Mouse (Mus musculus) cerebellum, postnatal 14 days (tissue): ENCODE results near the gene Rhob.

Experiments used
- DNase-seq, 2 experiments: peaks; one replicate each; pipeline ENCODE4 v3.0.0; 2021; ENCODE audit warnings: mixed read lengths in 2 of 2

Gene Rhob

GRCm38 (mm10) chr12:8504131-8504530, 4.3 kb upstream of the Rhob start:
- no peak for DNase-seq

- peak; percentile 78 to 81 for DNase-seq
These were observed 2.7 kb upstream of the Rhob start for GRCm38 (mm10) chr12:8502546-8502945.

- no peak for DNase-seq
These were observed 1.9 kb upstream of the Rhob start for GRCm38 (mm10) chr12:8501571-8502305.

- peak in 1 of 2 experiments; percentile 34 for DNase-seq
These were observed 1.1 kb upstream of the Rhob start for GRCm38 (mm10) chr12:8500597-8501570.

GRCm38 (mm10) chr12:8499001-8499870, 573 bp downstream of the Rhob start:
- peak; percentile 82 to 83 for DNase-seq

- peak; percentile 67 to 71 for DNase-seq
These were observed 1.2 kb downstream of the Rhob start for GRCm38 (mm10) chr12:8498591-8499000.

- peak; percentile 58 to 63 for DNase-seq
These were observed 1.6 kb downstream of the Rhob start for GRCm38 (mm10) chr12:8498148-8498571.

GRCm38 (mm10) chr12:8497314-8497706, 2.5 kb downstream of the Rhob start:
- no peak for DNase-seq

GRCm38 (mm10) chr12:8496679-8497313, 3.0 kb downstream of the Rhob start:
- DNase-seq, result no peak

GRCm38 (mm10) chr12:8495881-8496678, 3.7 kb downstream of the Rhob start:
- DNase-seq, result peak; percentile 37 to 42

- no peak for DNase-seq
These were observed 5.1 kb downstream of the Rhob start for GRCm38 (mm10) chr12:8494675-8495074.

- DNase-seq, result no peak
These were observed 6.4 kb downstream of the Rhob start for GRCm38 (mm10) chr12:8493386-8493785.

GRCm38 (mm10) chr12:8489098-8489497, 10.7 kb downstream of the Rhob start:
- DNase-seq, result peak in 1 of 2 experiments; percentile 45

GRCm38 (mm10) chr12:8488652-8488980, 11.2 kb downstream of the Rhob start:
- DNase-seq, result no peak

GRCm38 (mm10) chr12:8487959-8488651, 11.7 kb downstream of the Rhob start:
- DNase-seq, result peak; percentile 74 to 87

GRCm38 (mm10) chr12:8487281-8487680, 12.5 kb downstream of the Rhob start:
- DNase-seq, result no peak

GRCm38 (mm10) chr12:8485247-8485646, 14.6 kb downstream of the Rhob start:
- no peak for DNase-seq

- no peak for DNase-seq
These were observed 17.6 kb downstream of the Rhob start for GRCm38 (mm10) chr12:8482169-8482568.

- no peak for DNase-seq
These were observed 24.9 kb downstream of the Rhob start for GRCm38 (mm10) chr12:8474836-8475387.

GRCm38 (mm10) chr12:8472591-8473358, 27.0 kb downstream of the Rhob start:
- peak; percentile 80 to 84 for DNase-seq
